Mouse (Mus musculus) olfactory bulb, adult 2 months (tissue): ENCODE measurements around the gene Dnajc24.

ENCODE experiments used
- CTCF ChIP-seq: fragments of 200-500 bp; IDR thresholded peaks from 2 replicates; pipeline ENCODE4 v1.5.1; 2012; ENCODE audit warnings: low read depth, mild to moderate bottlenecking, low read length, moderate library complexity; ENCODE audit not compliant: insufficient read depth
- POLR2A ChIP-seq: fragments of 200-500 bp; IDR thresholded peaks from 2 replicates; pipeline ENCODE4 v1.6.1; 2012; ENCODE audit warnings: mild to moderate bottlenecking, low read depth, low read length, moderate library complexity; ENCODE audit not compliant: insufficient read depth

GRCm38 (mm10) chr2:106024895-106025294 lies 21.5 kb upstream of the Dnajc24 start:
- TF ChIP-seq CTCF = no peak
- TF ChIP-seq POLR2A = no peak
